Mouse (Mus musculus) C2C12 (cell line): ENCODE measurements around the gene Adcy3.

Experiments used
- CEBPB ChIP-seq: IDR thresholded peaks from one replicate; pipeline ENCODE4 v1.6.1; 2011; ENCODE audit warnings: low read depth, mild to moderate bottlenecking, control low read depth, moderate library complexity
- CTCF ChIP-seq: IDR thresholded peaks from one replicate; pipeline ENCODE4 v1.5.1; 2011; ENCODE audit not compliant: control insufficient read depth, insufficient read depth, insufficient read length
- FOSL1 ChIP-seq: IDR thresholded peaks from one replicate; pipeline ENCODE4 v1.8.0; 2011; ENCODE audit warnings: mild to moderate bottlenecking, low read length; ENCODE audit not compliant: poor library complexity, insufficient read depth, severe bottlenecking
- MAX ChIP-seq: IDR thresholded peaks from one replicate; pipeline ENCODE4 v1.6.1; 2011; ENCODE audit warnings: mild to moderate bottlenecking, control low read depth
- MYOD1 ChIP-seq: IDR thresholded peaks from one replicate; pipeline ENCODE4 v1.6.1; 2011; ENCODE audit warnings: low read depth; ENCODE audit not compliant: control insufficient read depth, insufficient read length
- MYOG ChIP-seq: IDR thresholded peaks from one replicate; pipeline ENCODE4 v1.6.1; 2011; ENCODE audit not compliant: control insufficient read depth, insufficient read length; ENCODE audit errors: extremely low read depth
- USF1 ChIP-seq: IDR thresholded peaks from one replicate; pipeline ENCODE4 v1.6.1; 2011; ENCODE audit warnings: low read depth, mild to moderate bottlenecking, control low read depth, moderate library complexity

GRCm38 (mm10) chr12:4202206-4202605, 69.3 kb downstream of the Adcy3 start:
- TF ChIP-seq USF1, result no peak
- TF ChIP-seq CTCF, result no peak
- TF ChIP-seq MYOG, result no peak
- TF ChIP-seq MAX, result no peak
- no peak for TF ChIP-seq FOSL1
- no peak for TF ChIP-seq CEBPB
- no peak for TF ChIP-seq MYOD1
